Mouse (Mus musculus): ENCODE data around the gene Parp1.

Parp1 gene

DNA sequence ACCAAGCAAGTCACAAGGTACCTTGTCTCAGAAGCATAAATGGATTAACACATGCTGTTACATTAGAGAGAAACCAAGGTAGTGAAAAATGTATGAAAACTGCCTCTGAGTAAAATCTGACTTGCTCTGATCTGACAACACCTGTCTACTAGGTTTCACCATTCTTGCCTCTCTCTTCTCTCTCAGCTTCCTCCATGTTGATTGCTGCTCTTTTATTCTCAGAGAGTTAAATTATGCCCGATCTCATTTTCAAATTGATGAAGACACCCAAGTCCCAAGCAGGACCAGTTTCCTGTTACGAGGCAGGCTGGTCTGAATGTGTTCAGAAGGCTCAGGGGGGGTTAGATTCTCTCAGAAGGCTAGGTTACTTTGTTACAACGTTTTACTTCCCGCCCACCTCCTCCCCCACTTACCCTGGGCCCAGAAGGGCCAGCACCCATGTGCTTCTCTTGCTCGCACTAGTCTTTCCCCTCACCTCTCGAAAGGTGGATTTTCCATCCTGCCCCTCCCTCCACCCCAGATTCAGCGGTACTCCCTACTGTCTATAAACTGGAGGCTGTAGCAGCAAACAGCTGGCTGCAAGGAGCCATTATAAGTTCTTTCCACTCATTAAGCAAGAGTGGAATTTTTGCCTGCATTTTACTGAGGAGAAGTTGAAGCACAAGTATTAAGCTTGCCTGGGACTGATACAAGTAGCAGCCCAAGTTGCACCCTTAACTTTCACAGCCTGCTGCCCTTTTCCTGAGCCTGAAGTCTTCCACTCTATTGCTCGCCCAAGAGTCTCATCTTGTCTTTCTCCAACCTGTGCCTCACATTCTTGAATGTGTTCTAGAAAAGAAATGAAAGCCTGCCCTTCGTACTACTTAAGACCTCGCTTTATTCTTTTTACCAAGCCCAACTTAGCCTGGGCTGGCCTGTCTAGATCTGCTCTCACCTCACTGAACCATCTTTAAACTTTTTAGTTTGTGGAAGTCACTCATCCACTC is 71.0 kb downstream of the Parp1 start:
- no peak for DNase-seq (ENCODE audit: inconsistent ontology term)

DNA sequence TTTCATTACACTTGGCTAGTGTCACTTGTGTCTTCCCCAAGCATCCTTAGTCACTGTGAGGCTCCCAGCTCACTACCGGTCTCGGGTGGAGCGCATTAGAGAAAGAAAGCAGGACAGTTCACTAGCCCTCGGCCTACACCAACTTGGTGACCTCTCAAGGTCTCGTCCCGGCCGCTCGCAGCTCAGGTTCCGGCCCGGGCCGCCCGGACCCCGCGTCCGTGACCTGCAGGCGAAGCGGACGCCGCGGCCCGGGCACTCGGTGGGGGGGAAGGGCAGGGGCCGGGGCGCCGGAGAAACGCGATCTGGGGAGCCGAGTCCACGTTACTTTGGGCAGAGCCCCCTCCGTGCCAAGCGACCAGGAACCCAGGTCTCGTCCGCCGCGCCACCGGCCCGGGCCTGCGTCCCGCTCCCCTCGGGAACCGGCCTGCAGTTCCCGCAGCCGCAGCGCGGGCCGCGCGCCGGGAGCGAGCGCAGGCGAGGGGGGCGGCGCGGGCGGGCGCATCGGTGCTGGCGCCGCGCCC is 71.9 kb downstream of the Parp1 start:
- peak; percentile 70 for DNase-seq (ENCODE audit: inconsistent ontology term)

DNA sequence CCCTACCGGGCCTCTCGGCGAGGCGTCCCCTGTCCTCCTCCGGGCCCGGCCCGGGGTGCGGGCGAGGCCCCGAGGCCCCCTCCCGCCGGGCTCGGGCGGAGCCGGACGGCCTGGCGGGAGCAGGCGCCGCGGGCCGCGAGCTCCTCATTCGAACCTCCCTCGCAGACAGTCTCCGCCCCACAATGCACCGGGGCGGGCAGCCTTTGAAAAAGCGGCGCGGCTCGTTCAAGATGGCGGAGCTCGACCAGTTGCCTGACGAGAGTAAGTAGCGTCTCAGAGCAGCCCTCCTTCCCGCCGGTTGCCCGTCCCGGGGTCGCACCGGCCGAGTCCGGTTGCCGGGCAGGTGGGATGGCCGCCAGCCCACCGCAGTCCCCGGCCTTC is 72.4 kb downstream of the Parp1 start, which contains the start of gene Lin9:
Gene Lin9 (plus strand): TSS at position 14 of the 381 bp plus-strand sequence.
- peak; percentile 95 for DNase-seq (ENCODE audit: inconsistent ontology term)

DNA sequence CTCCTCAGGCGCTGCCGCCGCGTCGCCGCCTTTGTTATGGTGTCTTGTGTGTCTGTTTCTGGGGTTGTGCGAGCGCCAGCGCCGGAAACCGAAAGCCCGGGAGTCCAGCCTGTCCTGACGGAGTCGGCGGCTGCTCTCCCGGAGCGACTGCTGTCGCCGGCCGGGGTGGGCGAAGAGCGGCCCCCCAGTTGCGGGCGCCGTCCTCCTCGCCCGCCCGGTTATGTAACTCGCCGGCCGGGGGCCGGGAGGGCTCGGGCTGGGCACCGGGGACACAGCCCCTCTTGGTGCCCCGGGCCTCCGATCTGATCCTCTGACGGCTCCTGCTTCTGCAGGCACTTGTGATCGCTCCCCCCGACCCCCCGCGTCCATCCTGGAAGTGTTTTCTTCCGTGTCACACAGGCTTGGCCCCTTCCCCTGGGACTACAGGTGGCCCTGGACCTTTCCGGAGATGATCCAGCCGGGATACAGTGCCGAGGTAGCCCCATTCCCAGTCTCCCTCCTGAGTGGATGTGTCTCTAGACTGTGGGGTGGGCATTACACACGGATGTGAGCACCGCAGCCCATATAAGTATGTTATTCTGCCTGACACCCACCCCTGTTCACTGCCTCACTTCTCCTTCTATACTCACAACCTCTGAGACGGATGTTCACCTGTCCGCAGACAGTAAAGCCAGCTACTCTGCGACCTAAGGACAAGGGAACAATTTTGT is 72.9 kb downstream of the Parp1 start:
- DNase-seq (ENCODE audit: inconsistent ontology term): no peak

DNA sequence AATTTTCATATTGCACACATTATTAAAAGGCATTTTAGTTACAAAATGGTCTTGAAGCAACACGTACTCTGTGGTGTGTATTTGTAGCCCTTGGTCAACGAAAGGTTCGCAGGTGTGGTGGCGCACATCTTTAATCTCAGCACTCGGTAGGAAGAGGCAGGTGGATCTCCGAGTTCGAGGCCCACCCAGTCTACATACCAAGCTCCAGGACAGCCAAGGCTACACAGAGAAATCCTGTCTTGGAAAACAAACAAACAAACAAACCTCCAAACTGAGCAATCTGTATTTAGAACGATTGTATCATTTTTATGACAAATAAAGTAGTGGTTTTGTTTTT is 73.5 kb downstream of the Parp1 start:
- DNase-seq (ENCODE audit: inconsistent ontology term): no peak
